Mouse (Mus musculus) testis, adult 2 months (tissue): ENCODE measurements around the gene Rhou.

Source experiments
- CTCF ChIP-seq: fragments of 200-500 bp; IDR thresholded peaks from 2 replicates; pipeline ENCODE4 v1.5.1; 2012; ENCODE audit warnings: low read depth, mild to moderate bottlenecking, inconsistent platforms, low read length, moderate library complexity; ENCODE audit not compliant: control insufficient read depth, insufficient read depth, insufficient replicate concordance
- POLR2A ChIP-seq: fragments of 200-500 bp; IDR thresholded peaks from 2 replicates; pipeline ENCODE4 v1.6.1; 2012; ENCODE audit warnings: low read depth, mild to moderate bottlenecking, inconsistent platforms, low read length, moderate library complexity; ENCODE audit not compliant: control insufficient read depth

- TF ChIP-seq POLR2A (no peak), CTCF (no peak)
These were observed 11.9 kb downstream of the Rhou start for GRCm38 (mm10) chr8:123665580-123665979.
